In the genomic region with DNA sequence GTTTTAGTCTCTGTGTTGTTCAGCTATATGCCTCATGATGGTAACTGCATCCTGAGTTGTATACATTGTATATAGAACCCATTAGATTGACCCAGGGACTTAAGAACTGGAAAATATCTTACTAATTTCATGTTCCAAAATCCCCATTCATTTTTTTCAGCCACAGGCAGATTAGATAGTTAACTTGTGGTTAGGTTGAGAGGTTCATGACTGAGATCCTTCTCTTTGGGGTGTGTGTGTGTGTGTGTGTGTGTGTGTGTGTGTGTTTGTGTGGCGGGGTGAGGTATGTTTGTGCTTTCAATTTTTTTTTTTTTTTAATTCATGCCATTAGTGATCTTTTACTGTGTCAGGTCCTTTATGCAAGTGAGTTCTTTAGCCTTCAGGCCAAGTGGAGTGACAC, we compare ENCODE assay signal across 18 mouse cellular contexts.
DNase-seq lines count a peak whose midpoint lies in the region; TF ChIP-seq lines count a peak whose summit lies in the region.
"Had no signal": no experiment of that assay in that cellular context is flagged by ENCODE, and none has a peak within 500 bp of the region (broad histone marks: within the 10 kb centered on the region; RNA-seq: fewer than 3 reads in every experiment).

No protein-coding gene starts in this region.

- TF ChIP-seq POLR2A in CH12.LX (IDR thresholded peaks at IDR 0.05; ENCODE audit: low read depth, low read length): no peak
- TF ChIP-seq POLR2A in MEL (IDR thresholded peaks at IDR 0.05; ENCODE audit: control insufficient read depth in 1 of 2, insufficient read depth in 1 of 2, low read depth in 1 of 2, low read length in 2 of 2, poor library complexity in 1 of 2): no peak

- TF ChIP-seq CTCF in CH12.LX (conservative IDR thresholded peaks at IDR 0.05 in 1 of 2, IDR thresholded peaks at IDR 0.05 in 1 of 2; ENCODE audit: low read depth in 2 of 2, low read length in 2 of 2): no peak
- no peak for TF ChIP-seq CTCF in MEL (IDR thresholded peaks at IDR 0.05 in 2 of 3, conservative IDR thresholded peaks at IDR 0.05 in 1 of 3; ENCODE audit: control insufficient read depth in 1 of 3, insufficient read depth in 1 of 3, low read depth in 2 of 3, low read length in 3 of 3, poor library complexity in 1 of 3, severe bottlenecking in 1 of 3)

- H3K79me2 ChIP-seq in CH12.LX (replicated peaks; ENCODE audit: control insufficient read depth, extremely low read depth, insufficient read depth, poor library complexity, severe bottlenecking): peaks cover 82% of the 10 kb centered on the region
- peaks cover 54% of the 10 kb centered on the region for H3K79me2 ChIP-seq in MEL (ENCODE audit: control insufficient read depth, insufficient read depth, low read length, poor library complexity)

- TF ChIP-seq RAD21 in CH12.LX (IDR thresholded peaks at IDR 0.05; ENCODE audit: low read depth, low read length): no peak
- no peak for TF ChIP-seq RAD21 in MEL (IDR thresholded peaks at IDR 0.05; ENCODE audit: low read depth, low read length)

- peaks cover 5 to 72% of the 10 kb centered on the region in 2 experiments; a peak in 3 of 4 replicates for H3K4me1 ChIP-seq in CH12.LX (ENCODE audit: control insufficient read depth in 1 of 2, insufficient read depth in 2 of 2)
- H3K4me1 ChIP-seq in MEL (ENCODE audit: control insufficient read depth in 1 of 2, insufficient read depth in 2 of 2, low read length in 2 of 2): peaks cover 2 to 10% of the 10 kb centered on the region in 2 experiments; a peak in 3 of 4 replicates

- H3K9me3 ChIP-seq in CH12.LX (replicated peaks; ENCODE audit: low read length): no peaks in the 10 kb centered on the region
- H3K9me3 ChIP-seq in MEL (replicated peaks; ENCODE audit: insufficient read depth, low read length): no peaks in the 10 kb centered on the region
- H3K9me3 ChIP-seq: G1E had no signal

- in situ Hi-C loops in CH12.LX (cut with MboI; ENCODE audit: low pct_ligation_motif_present, low pct_unique_long_range_greater_than_20kb, low sequenced_read_pairs): loop anchor here (10.0 kb wide), 1 partner anchor 194 kb away; no protein-coding TSS in a partner anchor

- peak overlapping the region; percentile 50 for H3K4me2 ChIP-seq in CH12.LX (ENCODE audit: insufficient read depth, low read depth, poor library complexity, severe bottlenecking)

- H3K27me3 ChIP-seq in CH12.LX (replicated peaks): no peaks in the 10 kb centered on the region
- H3K27me3 ChIP-seq in MEL (ENCODE audit: control insufficient read depth in 1 of 2, insufficient read depth in 2 of 2, low read length in 2 of 2): no peaks in the 10 kb centered on the region
- H3K27me3 ChIP-seq: Patski had no signal

- H3K36me3 ChIP-seq in CH12.LX (replicated peaks in 1 of 2; ENCODE audit: control insufficient read depth in 1 of 2, insufficient read depth in 1 of 2, low read length in 1 of 2) (peaks cover 0 to 17% of the 10 kb centered on the region in 2 experiments), MEL (ENCODE audit: control insufficient read depth in 1 of 2, insufficient read depth in 2 of 2, low read length in 2 of 2) (peaks cover 0 to 16% of the 10 kb centered on the region in 2 experiments; a peak in 2 of 4 replicates)

- H3K27ac ChIP-seq in CH12.LX (ENCODE audit: insufficient read depth, low read depth) (no peak overlapping the region), MEL (ENCODE audit: control insufficient read depth, low read depth, low read length) (no peak overlapping the region)

- H3K9ac ChIP-seq in CH12.LX (ENCODE audit: insufficient read depth, low read depth) (no peak overlapping the region), MEL (ENCODE audit: control insufficient read depth, low read depth, low read length, poor library complexity, severe bottlenecking) (no peak overlapping the region)

- H3K4me3 ChIP-seq in CH12.LX (replicated peaks in 1 of 3; ENCODE audit: low read depth in 2 of 3, low read length in 2 of 3, poor library complexity in 1 of 3): no peak overlapping the region
- H3K4me3 ChIP-seq in MEL (ENCODE audit: control insufficient read depth in 1 of 2, insufficient read depth in 1 of 2, low read depth in 2 of 2, low read length in 2 of 2): no peak overlapping the region

- peak; percentile 43 for DNase-seq in CD4-positive helper T cell, adult 2 months (ENCODE audit: low read depth, low spot score)
- DNase-seq in CH12.LX (ENCODE audit: extremely low read depth) (no peak), MEL (ENCODE audit: low read depth, low spot score) (no peak)
- peak; percentile 24 for DNase-seq in induced T-regulatory cell, adult 2 months (ENCODE audit: low read depth)
- DNase-seq in layer of hippocampus, adult 8-10 months (ENCODE audit: low spot score in 2 of 2): no peak
- no peak for DNase-seq in gastrocnemius, postnatal 10 days
- DNase-seq in urinary bladder, postnatal 14 days (ENCODE audit: low spot score): no peak
- no peak for DNase-seq in kidney, adult 8-10 months
- DNase-seq: adrenal gland, adult 2 months; adrenal gland, adult 8-10 months; adrenal gland, postnatal 10 days; adrenal gland, postnatal 14 days; adrenal gland, postnatal 25 days; cerebellum, adult 11 months; cerebellum, adult 11-12 months; cerebellum, adult 8-10 months had no signal

- dilution Hi-C loops in CH12.LX (cut with MboI; ENCODE audit: extremely low pct_ligation_motif_present, extremely low pct_unique_long_range_greater_than_20kb, low sequenced_read_pairs): no loop called here

- 0 out of 2 replicates have a peak, but pooled peaks have one; percentile 24 for TF ChIP-seq EP300 in CH12.LX (IDR thresholded peaks at IDR 0.05; ENCODE audit: low read length)
- TF ChIP-seq EP300 in MEL (IDR thresholded peaks at IDR 0.05; ENCODE audit: low read depth in 1 of 2, low read length in 2 of 2): peak; percentile 12 to 41; a peak in 2 of 4 replicates

TF ChIP-seq in CH12.LX, 34 proteins besides CTCF, POLR2A, EP300 and RAD21:
- TF ChIP-seq ZKSCAN1 (IDR thresholded peaks at IDR 0.05; ENCODE audit: borderline replicate concordance, low read depth, low read length) (no peak), IRF4 (IDR thresholded peaks at IDR 0.05; ENCODE audit: low read depth, low read length) (no peak), ZNF384 (IDR thresholded peaks at IDR 0.05; ENCODE audit: low read depth, low read length) (peak; percentile 64), CHD1 (IDR thresholded peaks at IDR 0.05; ENCODE audit: low read depth, low read length) (no peak)

TF ChIP-seq in MEL, 35 proteins besides CTCF, POLR2A, EP300 and RAD21:
- TF ChIP-seq MYB (IDR thresholded peaks at IDR 0.05; ENCODE audit: low read depth, low read length): no peak
- no peak for TF ChIP-seq GABPA (IDR thresholded peaks at IDR 0.05; ENCODE audit: low read depth, low read length)
- TF ChIP-seq ZNF384 (IDR thresholded peaks at IDR 0.05; ENCODE audit: low read depth, low read length): peak; percentile 83
- 0 out of 2 replicates have a peak, but pooled peaks have one; percentile 12 for TF ChIP-seq ETS1 (IDR thresholded peaks at IDR 0.05; ENCODE audit: low read depth, low read length)
- no peak for TF ChIP-seq ZKSCAN1 (IDR thresholded peaks at IDR 0.05; ENCODE audit: low read depth, low read length)
- TF ChIP-seq CHD1 (IDR thresholded peaks at IDR 0.05; ENCODE audit: low read depth, low read length): no peak
- TF ChIP-seq RCOR1 (IDR thresholded peaks at IDR 0.05; ENCODE audit: low read depth, low read length): peak; percentile 61; the same call in 1 of the 2 replicates

Comparison
In these comparisons a context has a peak if more than half of its experiments do, and no peak if none do; other contexts are left out.
1. DNase-seq: peak in CD4-positive helper T cell, adult 2 months (single experiment) and induced T-regulatory cell, adult 2 months (single experiment); none in CH12.LX (single experiment), MEL (single experiment), layer of hippocampus, adult 8-10 months (0 of 2), gastrocnemius, postnatal 10 days (single experiment), urinary bladder, postnatal 14 days (single experiment) and kidney, adult 8-10 months (0 of 2).